Mouse (Mus musculus) neural tube, embryonic 15.5 days (tissue): ENCODE measurements around the gene Gp1bb. TPM values are rescaled to one million over a fixed set of nuclear protein-coding genes. Genes with fewer than 3 reads are reported as not detected.
A peak's percentile ranks its signal among the peaks of the same experiment; 100 is the strongest.

ENCODE experiments used
- ATAC-seq: fragments of 200-750 bp; cut with Nextera tagmentation; 2 replicates; pipeline ENCODE4 v1.8.0; 2017; ENCODE audit warnings: mild to moderate bottlenecking, moderate TSS enrichment, moderate library complexity; ENCODE audit not compliant: low FRiP score
- H3K27ac ChIP-seq: fragments of 300-500 bp; sonication (generic); replicated peaks from 2 replicates; pipeline ENCODE4 v1.5.1; 2015; ENCODE audit warnings: mild to moderate bottlenecking, inconsistent platforms
- H3K27me3 ChIP-seq: fragments of 300-500 bp; sonication (generic); replicated peaks from 2 replicates; pipeline ENCODE4 v1.6.1; 2015; ENCODE audit warnings: inconsistent platforms
- H3K36me3 ChIP-seq: fragments of 300-500 bp; sonication (generic); 2 replicates; pipeline ENCODE4 v1.6.1; 2015; ENCODE audit warnings: inconsistent platforms
- H3K4me1 ChIP-seq: fragments of 300-500 bp; sonication (generic); 2 replicates; pipeline ENCODE4 v1.6.1; 2015; ENCODE audit warnings: inconsistent platforms
- H3K4me2 ChIP-seq: fragments of 300-500 bp; sonication (generic); 2 replicates; pipeline ENCODE4 v1.6.1; 2015; ENCODE audit warnings: inconsistent platforms, mild to moderate bottlenecking, moderate library complexity
- H3K4me3 ChIP-seq: fragments of 300-500 bp; sonication (generic); replicated peaks from 2 replicates; pipeline ENCODE4 v1.5.1; 2015; ENCODE audit warnings: mild to moderate bottlenecking, inconsistent platforms
- H3K9ac ChIP-seq: fragments of 300-500 bp; sonication (generic); replicated peaks from 2 replicates; pipeline ENCODE4 v1.6.1; 2015; ENCODE audit warnings: mild to moderate bottlenecking, inconsistent platforms
- H3K9me3 ChIP-seq: fragments of 300-500 bp; sonication (generic); replicated peaks from 2 replicates; pipeline ENCODE4 v1.6.1; 2016; ENCODE audit warnings: inconsistent platforms
- WGBS: fragments of 180-500 bp; shearing (Covaris S2); methylation state at CpG from one replicate; pipeline ENCODE4 v1.1.7; 2015; ENCODE audit warnings: mixed read lengths; 5-methylcytosine and 5-hydroxymethylcytosine counted together
- polyA plus RNA-seq: library from polyadenylated mRNA; unstranded; fragments of >200 nt; fragmentation: Nextera tagmentation; extraction: Ambion mirVana; gene quantifications from 2 replicates; pipeline ENCODE4 v1.2.1, GENCODE M21; 2015

Gp1bb gene
- polyA plus RNA-seq, 1 experiment from 2014 or later = 11.5 TPM

- H3K4me1 ChIP-seq = no peaks in the 10 kb centered on the region
Measured at GRCm38 (mm10) chr16:18639382-18639929, 17.3 kb upstream of the Gp1bb start.

GRCm38 (mm10) chr16:18638396-18638795 lies 16.2 kb upstream of the Gp1bb start:
- Histone ChIP-seq H3K4me3 (no peak overlapping the region), H3K9ac (no peak overlapping the region), H3K4me1 (no peaks in the 10 kb centered on the region), H3K4me2 (no peak overlapping the region), H3K9me3 (no peaks in the 10 kb centered on the region), H3K36me3 (no peaks in the 10 kb centered on the region), H3K27me3 (no peaks in the 10 kb centered on the region), H3K27ac (no peak overlapping the region)
- 61% methylated on average over 2 of the region's 2 CpGs for WGBS
- no peak for ATAC-seq

More at GRCm38 (mm10) chr16:18639382-18639929, 17.3 kb upstream of the Gp1bb start:
- Histone ChIP-seq H3K4me2 (no peak overlapping the region), H3K27ac (no peak overlapping the region), H3K9ac (no peak overlapping the region), H3K9me3 (no peaks in the 10 kb centered on the region), H3K4me3 (no peak overlapping the region), H3K27me3 (no peaks in the 10 kb centered on the region), H3K36me3 (no peaks in the 10 kb centered on the region)
- no peak for ATAC-seq
- WGBS = 89% methylated on average over 1 of the region's 1 CpGs

DNA sequence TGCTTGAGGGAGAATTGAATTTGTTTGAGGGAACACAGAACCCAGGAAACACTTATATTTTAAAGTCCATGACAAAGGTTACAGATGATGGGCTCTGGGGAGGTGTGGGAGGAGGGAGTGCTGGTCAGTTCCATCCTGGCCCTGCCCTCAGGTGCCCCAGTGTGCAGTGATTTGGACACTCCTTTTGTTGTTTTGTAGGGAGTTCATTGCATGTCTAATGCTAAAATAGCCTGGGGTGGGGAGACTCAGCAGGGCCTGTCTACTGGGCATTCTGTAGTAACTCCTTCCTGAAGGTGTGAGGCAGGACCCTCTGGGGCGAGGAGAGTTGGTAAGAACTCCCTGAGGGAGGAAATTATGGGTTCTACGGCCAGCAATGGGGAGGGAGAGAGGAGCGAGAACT lies 14.6 kb upstream of the Gp1bb start:
- no peak overlapping the region for H3K4me2 ChIP-seq
- no peaks in the 10 kb centered on the region for H3K4me1 ChIP-seq
- no peaks in the 10 kb centered on the region for H3K36me3 ChIP-seq
- no peak overlapping the region for H3K9ac ChIP-seq
- H3K27me3 ChIP-seq = no peaks in the 10 kb centered on the region
- no peak overlapping the region for H3K4me3 ChIP-seq
- WGBS = 52% methylated on average over 3 of the region's 3 CpGs
- no peaks in the 10 kb centered on the region for H3K9me3 ChIP-seq
- ATAC-seq = no peak
- H3K27ac ChIP-seq = no peak overlapping the region

- 89% methylated on average over 5 of the region's 5 CpGs for WGBS
- H3K27me3 ChIP-seq = no peaks in the 10 kb centered on the region
Measured at GRCm38 (mm10) chr16:18636401-18636800, 14.2 kb upstream of the Gp1bb start.

GRCm38 (mm10) chr16:18633333-18633732 lies 11.1 kb upstream of the Gp1bb start:
- Histone ChIP-seq H3K9me3 (no peaks in the 10 kb centered on the region), H3K9ac (no peak overlapping the region), H3K4me3 (no peak overlapping the region), H3K4me2 (no peak overlapping the region), H3K4me1 (peaks cover 14% of the 10 kb centered on the region), H3K27me3 (no peaks in the 10 kb centered on the region), H3K27ac (no peak overlapping the region), H3K36me3 (no peaks in the 10 kb centered on the region)
- WGBS = 31% methylated on average over 1 of the region's 1 CpGs
- ATAC-seq = no peak

More at GRCm38 (mm10) chr16:18636401-18636800, 14.2 kb upstream of the Gp1bb start:
- no peak overlapping the region for H3K27ac ChIP-seq
- no peaks in the 10 kb centered on the region for H3K36me3 ChIP-seq
- no peak overlapping the region for H3K9ac ChIP-seq
- H3K4me3 ChIP-seq = no peak overlapping the region
- ATAC-seq = no peak
- H3K9me3 ChIP-seq = no peaks in the 10 kb centered on the region
- H3K4me1 ChIP-seq = no peaks in the 10 kb centered on the region
- no peak overlapping the region for H3K4me2 ChIP-seq

GRCm38 (mm10) chr16:18632816-18633215 lies 10.6 kb upstream of the Gp1bb start:
- H3K4me3 ChIP-seq = no peak overlapping the region
- H3K9ac ChIP-seq = no peak overlapping the region
- no peak for ATAC-seq
- H3K4me1 ChIP-seq = peaks cover 19% of the 10 kb centered on the region
- no peak overlapping the region for H3K27ac ChIP-seq
- H3K9me3 ChIP-seq = no peaks in the 10 kb centered on the region
- no peaks in the 10 kb centered on the region for H3K36me3 ChIP-seq
- H3K4me2 ChIP-seq = no peak overlapping the region
- no peaks in the 10 kb centered on the region for H3K27me3 ChIP-seq
- WGBS = 61% methylated on average over 2 of the region's 2 CpGs

DNA sequence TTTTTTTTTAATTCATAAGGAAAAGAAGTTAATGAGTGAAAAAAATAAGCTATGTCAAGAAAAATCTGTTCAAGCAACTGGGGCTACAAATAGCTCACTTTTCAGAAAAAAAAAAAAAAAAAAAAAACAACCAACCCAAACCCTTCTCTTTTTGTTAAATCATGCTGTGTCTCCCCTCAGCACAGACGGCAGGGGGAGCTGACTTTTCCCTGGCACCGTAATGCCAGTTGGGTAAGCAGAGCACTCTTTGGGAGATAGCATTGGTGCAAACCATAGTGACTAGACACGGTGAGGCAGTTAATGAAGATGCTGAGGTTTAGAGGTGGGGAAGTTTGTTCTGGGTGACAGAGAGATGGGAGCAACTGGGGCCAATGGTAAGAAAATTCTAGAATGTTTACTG lies 9.9 kb upstream of the Gp1bb start:
- H3K36me3 ChIP-seq = no peaks in the 10 kb centered on the region
- no peaks in the 10 kb centered on the region for H3K9me3 ChIP-seq
- peaks cover 26% of the 10 kb centered on the region for H3K4me1 ChIP-seq
- no peak overlapping the region for H3K27ac ChIP-seq
- no peak overlapping the region for H3K4me2 ChIP-seq
- 0 out of 2 replicates have a peak, but pooled peaks cover 3% of the 10 kb centered on the region for H3K27me3 ChIP-seq
- 46% methylated on average over 3 of the region's 3 CpGs for WGBS
- no peak for ATAC-seq
- H3K9ac ChIP-seq = no peak overlapping the region
- H3K4me3 ChIP-seq = no peak overlapping the region

- WGBS = 51% methylated on average over 7 of the region's 7 CpGs
- no peak for ATAC-seq
- Histone ChIP-seq H3K4me2 (no peak overlapping the region), H3K9ac (no peak overlapping the region), H3K27ac (no peak overlapping the region), H3K9me3 (no peaks in the 10 kb centered on the region), H3K27me3 (0 out of 2 replicates have a peak, but pooled peaks cover 3% of the 10 kb centered on the region), H3K36me3 (no peaks in the 10 kb centered on the region), H3K4me3 (no peak overlapping the region), H3K4me1 (peaks cover 36% of the 10 kb centered on the region)
Measured at GRCm38 (mm10) chr16:18631141-18631540, 8.9 kb upstream of the Gp1bb start.

GRCm38 (mm10) chr16:18630291-18630690 lies 8.1 kb upstream of the Gp1bb start:
- 50% methylated on average over 5 of the region's 5 CpGs for WGBS
- Histone ChIP-seq H3K9me3 (no peaks in the 10 kb centered on the region), H3K4me2 (peak overlapping the region; percentile 92), H3K9ac (peak overlapping the region; percentile 98), H3K27me3 (peaks cover 10% of the 10 kb centered on the region), H3K36me3 (no peaks in the 10 kb centered on the region), H3K4me3 (peak overlapping the region; percentile 85), H3K4me1 (peaks cover 43% of the 10 kb centered on the region), H3K27ac (peak overlapping the region; percentile 87)
- ATAC-seq = no peak; the same call in 1 of the 2 replicates

DNA sequence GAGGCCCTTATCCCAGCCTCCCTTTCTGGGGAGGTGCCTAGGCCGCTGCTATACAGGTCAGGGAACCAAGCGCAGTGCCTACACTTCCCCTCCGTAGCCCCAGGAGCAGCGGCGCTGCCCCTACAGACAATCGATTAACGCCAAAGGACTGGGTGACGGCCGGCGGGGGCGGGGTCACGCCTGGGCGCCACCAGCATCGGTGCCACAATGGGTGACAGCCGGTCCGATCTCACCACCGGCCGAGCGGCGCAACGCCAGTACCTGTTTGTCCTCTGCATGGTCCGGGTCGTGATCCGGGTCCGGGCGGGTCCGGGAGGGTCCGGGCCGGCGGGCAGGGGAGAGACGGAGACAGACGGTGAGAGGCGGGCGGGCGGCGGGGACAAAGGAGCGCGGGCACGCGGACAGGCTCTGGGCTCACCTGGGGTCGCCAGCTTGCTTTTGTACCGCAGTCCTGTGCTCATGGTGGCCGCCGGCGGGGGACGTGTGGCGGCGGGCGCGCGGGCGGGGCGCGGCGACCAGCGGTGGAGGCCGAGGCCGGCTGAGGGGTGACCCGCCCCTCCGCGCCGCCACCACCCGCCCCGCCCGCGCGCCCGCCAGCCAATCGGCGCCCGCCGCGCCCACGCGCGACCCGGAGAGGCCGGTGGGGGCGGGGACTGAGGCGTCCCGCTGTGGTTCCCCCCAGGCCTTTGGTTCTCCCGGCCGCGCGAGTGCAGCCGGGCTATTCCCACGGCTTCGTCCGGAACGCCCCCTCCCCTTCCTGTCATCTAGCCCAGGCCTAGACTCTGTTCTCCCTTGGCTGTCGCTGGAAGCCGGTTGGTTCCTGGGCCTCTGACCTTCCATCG lies 7.4 kb upstream of the Gp1bb start, which contains the start of gene Sept5:
TSS of gene Sept5 (minus strand) at position 565 of the 842 bp plus-strand sequence.
- Histone ChIP-seq H3K4me3 (peak within 1 kb of the TSS; percentile 85), H3K4me2 (peak within 1 kb of the TSS; percentile 92), H3K4me1 (peaks cover 43% of the 10 kb centered on the region), H3K36me3 (peaks cover 5% of the 10 kb centered on the region), H3K27me3 (peaks cover 17% of the 10 kb centered on the region), H3K9me3 (no peaks in the 10 kb centered on the region), H3K27ac (peak within 1 kb of the TSS; percentile 87), H3K9ac (peak within 1 kb of the TSS; percentile 98)
- peak; percentile 79 for ATAC-seq
- WGBS = under 1% methylated on average over 82 of the region's 93 CpGs

DNA sequence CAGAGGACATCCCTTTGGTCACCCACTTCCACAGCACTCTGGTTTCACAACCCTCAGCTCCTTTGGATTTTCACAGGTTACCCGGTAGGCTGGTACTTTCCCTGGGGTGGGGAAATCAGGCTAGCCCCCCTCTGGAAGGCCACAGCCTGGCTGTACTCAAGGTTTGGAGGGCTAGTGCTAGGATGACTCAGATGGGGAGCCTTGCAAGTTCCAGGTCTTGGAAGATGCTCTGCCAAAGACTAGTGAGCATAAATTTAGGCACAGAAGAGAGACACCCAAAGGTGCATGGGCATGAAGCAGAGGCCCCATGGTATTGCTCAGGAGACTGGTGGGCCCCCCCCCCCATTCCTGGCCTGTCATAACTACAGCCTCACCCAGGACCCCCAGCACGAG lies 6.7 kb upstream of the Gp1bb start:
- peaks cover 23% of the 10 kb centered on the region for H3K27me3 ChIP-seq
- H3K4me1 ChIP-seq = peaks cover 43% of the 10 kb centered on the region
- no peak for ATAC-seq
- H3K27ac ChIP-seq = peak overlapping the region; percentile 87
- peak overlapping the region; percentile 92 for H3K4me2 ChIP-seq
- peak overlapping the region; percentile 98 for H3K9ac ChIP-seq
- 27% methylated on average over 2 of the region's 2 CpGs for WGBS
- H3K9me3 ChIP-seq = no peaks in the 10 kb centered on the region
- peaks cover 11% of the 10 kb centered on the region for H3K36me3 ChIP-seq
- H3K4me3 ChIP-seq = peak overlapping the region; percentile 85
